Mouse (Mus musculus) ES-E14 (cell line): ENCODE data around the gene Stk11ip.

Experiments used
- CHD2 ChIP-seq: IDR thresholded peaks from 2 replicates; pipeline ENCODE4 v1.6.1; 2014; ENCODE audit warnings: mild to moderate bottlenecking, low read depth, low read length, inconsistent platforms
- HCFC1 ChIP-seq: IDR thresholded peaks from 2 replicates; pipeline ENCODE4 v1.6.1; 2012; ENCODE audit warnings: low read length, inconsistent platforms, borderline replicate concordance; ENCODE audit not compliant: insufficient read depth
- MAFK ChIP-seq: IDR thresholded peaks from 2 replicates; pipeline ENCODE4 v1.6.1; 2014; ENCODE audit warnings: mild to moderate bottlenecking, low read depth, low read length, inconsistent platforms; ENCODE audit not compliant: insufficient read depth
- ZC3H11A ChIP-seq: IDR thresholded peaks from 2 replicates; pipeline ENCODE4 v1.6.1; 2012; ENCODE audit warnings: low read depth, mild to moderate bottlenecking, inconsistent platforms, low read length, borderline replicate concordance
- ZNF384 ChIP-seq: IDR thresholded peaks from 2 replicates; pipeline ENCODE4 v1.6.1; 2012; ENCODE audit warnings: low read depth, low read length, inconsistent platforms

- TF ChIP-seq MAFK, result no peak
- no peak for TF ChIP-seq HCFC1
- TF ChIP-seq CHD2, result no peak
- no peak for TF ChIP-seq ZC3H11A
- no peak for TF ChIP-seq ZNF384
Measured at GRCm38 (mm10) chr1:75537587-75537986, 16.3 kb downstream of the Stk11ip start.
